Mouse (Mus musculus) MEL (cell line): ENCODE measurements around the gene Cdk5rap1. TPM values are rescaled to one million over a fixed set of nuclear protein-coding genes. Genes with fewer than 3 reads are reported as not detected.

Experiments
- DNase-seq: peaks from one replicate; pipeline ENCODE4 v3.0.0; 2011; ENCODE audit warnings: low read depth, low spot score
- H3K27ac ChIP-seq: 2 replicates; pipeline ENCODE4 v1.5.1; 2012; ENCODE audit warnings: low read depth, mild to moderate bottlenecking, control low read depth, low read length, moderate library complexity; ENCODE audit not compliant: control insufficient read depth
- H3K27me3 ChIP-seq, 2 experiments: fragments of 150-350 bp in 1 of 2; sonication (generic) in 1 of 2; 2 replicates each; pipeline ENCODE4 v1.6.1; 2012; ENCODE audit warnings: low read length in 2 of 2, mild to moderate bottlenecking in 2 of 2, improper control_type of control experiment in 1 of 2, moderate library complexity in 1 of 2; ENCODE audit not compliant: insufficient read depth in 2 of 2, control insufficient read depth in 1 of 2
- H3K36me3 ChIP-seq, 2 experiments: 2 replicates each; pipeline ENCODE4 v1.6.1; 2012 to 2014; ENCODE audit warnings: low read length in 2 of 2, improper control_type of control experiment in 1 of 2, inconsistent platforms in 1 of 2, mild to moderate bottlenecking in 1 of 2; ENCODE audit not compliant: insufficient read depth in 2 of 2, control insufficient read depth in 1 of 2
- H3K4me1 ChIP-seq, 2 experiments: fragments of 150-350 bp in 1 of 2; sonication (generic) in 1 of 2; 2 replicates each; pipeline ENCODE4 v1.6.1; 2012; ENCODE audit warnings: low read length in 2 of 2, improper control_type of control experiment in 1 of 2, mild to moderate bottlenecking in 1 of 2; ENCODE audit not compliant: insufficient read depth in 2 of 2, control insufficient read depth in 1 of 2
- H3K4me3 ChIP-seq, 2 experiments: fragments of 150-350 bp in 1 of 2; sonication (generic) in 1 of 2; 2 replicates each; pipeline ENCODE4 v1.5.1; 2012; ENCODE audit warnings: low read depth in 2 of 2, low read length in 2 of 2, mild to moderate bottlenecking in 2 of 2, moderate library complexity in 2 of 2, control low read depth in 1 of 2, improper control_type of control experiment in 1 of 2; ENCODE audit not compliant: control insufficient read depth in 1 of 2, insufficient read depth in 1 of 2
- H3K79me2 ChIP-seq: 2 replicates; pipeline ENCODE4 v1.6.1; 2012; ENCODE audit warnings: mild to moderate bottlenecking, low read length, moderate library complexity; ENCODE audit not compliant: control insufficient read depth, poor library complexity, insufficient read depth
- H3K9ac ChIP-seq: 2 replicates; pipeline ENCODE4 v1.6.1; 2012; ENCODE audit warnings: low read depth, mild to moderate bottlenecking, control low read depth, low read length, moderate library complexity; ENCODE audit not compliant: control insufficient read depth, poor library complexity, severe bottlenecking
- H3K9me3 ChIP-seq: fragments of 150-350 bp; sonication (generic); replicated peaks from 2 replicates; pipeline ENCODE4 v1.6.1; 2012; ENCODE audit warnings: mild to moderate bottlenecking, low read length, improper control_type of control experiment, moderate library complexity; ENCODE audit not compliant: insufficient read depth
- BHLHE40 ChIP-seq: IDR thresholded peaks from 2 replicates; pipeline ENCODE4 v1.6.1; 2012; ENCODE audit warnings: low read depth, mild to moderate bottlenecking, inconsistent platforms, low read length, improper control_type of control experiment, borderline replicate concordance
- CTCF ChIP-seq, 3 experiments: IDR thresholded peaks in 2 of 3; conservative IDR thresholded peaks in 1 of 3; 2 replicates each; pipeline ENCODE4 v1.5.1; 2011 to 2012; ENCODE audit warnings: low read length in 3 of 3, low read depth in 2 of 3, mild to moderate bottlenecking in 2 of 3, improper control_type of control experiment in 1 of 3, inconsistent platforms in 1 of 3, mixed read lengths in 1 of 3, moderate library complexity in 1 of 3; ENCODE audit not compliant: control insufficient read depth in 1 of 3, insufficient read depth in 1 of 3, poor library complexity in 1 of 3, severe bottlenecking in 1 of 3
- E2F4 ChIP-seq: IDR thresholded peaks from 2 replicates; pipeline ENCODE4 v1.6.1; 2011; ENCODE audit warnings: low read depth, low read length, improper control_type of control experiment, borderline replicate concordance
- EP300 ChIP-seq, 2 experiments: IDR thresholded peaks; 2 replicates each; pipeline ENCODE4 v1.6.1; 2011; ENCODE audit warnings: improper control_type of control experiment in 2 of 2, low read length in 2 of 2, low read depth in 1 of 2, mild to moderate bottlenecking in 1 of 2
- KAT2A ChIP-seq: conservative IDR thresholded peaks from 2 replicates; pipeline ENCODE4 v1.6.1; 2012; ENCODE audit warnings: low read depth, low read length, improper control_type of control experiment, inconsistent platforms
- MAZ ChIP-seq: IDR thresholded peaks from 2 replicates; pipeline ENCODE4 v1.6.1; 2012; ENCODE audit warnings: low read depth, mild to moderate bottlenecking, inconsistent platforms, low read length, improper control_type of control experiment
- MEF2A ChIP-seq: IDR thresholded peaks from 2 replicates; pipeline ENCODE4 v1.6.1; 2014; ENCODE audit warnings: low read depth, mild to moderate bottlenecking, inconsistent platforms, low read length, improper control_type of control experiment; ENCODE audit not compliant: poor library complexity, insufficient replicate concordance, severe bottlenecking; ENCODE audit errors: extremely low read depth
- MXI1 ChIP-seq: IDR thresholded peaks from 2 replicates; pipeline ENCODE4 v1.6.1; 2011; ENCODE audit warnings: mild to moderate bottlenecking, low read depth, low read length, improper control_type of control experiment
- MYC ChIP-seq: IDR thresholded peaks from 2 replicates; pipeline ENCODE4 v1.6.1; 2011; ENCODE audit warnings: low read depth, mild to moderate bottlenecking, low read length, improper control_type of control experiment, moderate library complexity
- POLR2AphosphoS2 ChIP-seq: IDR thresholded peaks from 2 replicates; pipeline ENCODE4 v1.6.1; 2011; ENCODE audit warnings: low read length, improper control_type of control experiment
- POLR2AphosphoS5 ChIP-seq: IDR thresholded peaks from 2 replicates; pipeline ENCODE4 v1.6.1; 2012; ENCODE audit warnings: low read depth, borderline replicate concordance, mild to moderate bottlenecking, inconsistent platforms, low read length, moderate library complexity, mixed read lengths
- RAD21 ChIP-seq: IDR thresholded peaks from 2 replicates; pipeline ENCODE4 v1.6.1; 2011; ENCODE audit warnings: mild to moderate bottlenecking, low read depth, low read length, improper control_type of control experiment
- SIN3A ChIP-seq: IDR thresholded peaks from 2 replicates; pipeline ENCODE4 v1.6.1; 2012; ENCODE audit warnings: low read length, improper control_type of control experiment, inconsistent platforms
- SMC3 ChIP-seq: IDR thresholded peaks from 2 replicates; pipeline ENCODE4 v1.6.1; 2011; ENCODE audit warnings: low read depth, low read length, improper control_type of control experiment
- TBP ChIP-seq: IDR thresholded peaks from 2 replicates; pipeline ENCODE4 v1.8.0; 2011; ENCODE audit warnings: low read depth, low read length, improper control_type of control experiment
- TCF12 ChIP-seq: IDR thresholded peaks from 2 replicates; pipeline ENCODE4 v1.6.1; 2014; ENCODE audit warnings: low read depth, mild to moderate bottlenecking, inconsistent platforms, low read length, improper control_type of control experiment, moderate library complexity
- UBTF ChIP-seq: IDR thresholded peaks from 2 replicates; pipeline ENCODE4 v1.6.1; 2012; ENCODE audit warnings: low read depth, mild to moderate bottlenecking, inconsistent platforms, low read length, improper control_type of control experiment, moderate library complexity, borderline replicate concordance; ENCODE audit not compliant: insufficient read depth
- USF1 ChIP-seq: IDR thresholded peaks from 2 replicates; pipeline ENCODE4 v1.6.1; 2014; ENCODE audit warnings: low read depth, mild to moderate bottlenecking, inconsistent platforms, low read length, improper control_type of control experiment, moderate library complexity
- ZC3H11A ChIP-seq: IDR thresholded peaks from 2 replicates; pipeline ENCODE4 v1.6.1; 2012; ENCODE audit warnings: low read depth, mild to moderate bottlenecking, inconsistent platforms, low read length, improper control_type of control experiment
- ZNF384 ChIP-seq: IDR thresholded peaks from 2 replicates; pipeline ENCODE4 v1.6.1; 2012; ENCODE audit warnings: low read depth, mild to moderate bottlenecking, inconsistent platforms, low read length, improper control_type of control experiment
- polyA plus RNA-seq, 2 experiments: library from polyadenylated mRNA; stranded (reverse) in 1 of 2; unstranded in 1 of 2; fragments of >175 nt in 1 of 2; fragments of >200 nt in 1 of 2; gene quantifications; 2 replicates each; pipeline versions ENCODE4 v1.2.1 to v1.2.4; 2012; ENCODE audit warnings: low replicate concordance in 2 of 2, low read depth in 1 of 2; ENCODE audit not compliant: insufficient read length in 2 of 2, insufficient read depth in 1 of 2, missing spikeins in 1 of 2
- total RNA-seq: library from RNA; depleted of rRNA; stranded (reverse); fragments of 300-350 nt; gene quantifications from 2 replicates; pipeline ENCODE4 v1.2.3, GENCODE M21; 2012

Gene Cdk5rap1
- total and polyA plus RNA-seq, 3 experiments = 13.1 to 14.1 TPM; not detected in 1

DNA sequence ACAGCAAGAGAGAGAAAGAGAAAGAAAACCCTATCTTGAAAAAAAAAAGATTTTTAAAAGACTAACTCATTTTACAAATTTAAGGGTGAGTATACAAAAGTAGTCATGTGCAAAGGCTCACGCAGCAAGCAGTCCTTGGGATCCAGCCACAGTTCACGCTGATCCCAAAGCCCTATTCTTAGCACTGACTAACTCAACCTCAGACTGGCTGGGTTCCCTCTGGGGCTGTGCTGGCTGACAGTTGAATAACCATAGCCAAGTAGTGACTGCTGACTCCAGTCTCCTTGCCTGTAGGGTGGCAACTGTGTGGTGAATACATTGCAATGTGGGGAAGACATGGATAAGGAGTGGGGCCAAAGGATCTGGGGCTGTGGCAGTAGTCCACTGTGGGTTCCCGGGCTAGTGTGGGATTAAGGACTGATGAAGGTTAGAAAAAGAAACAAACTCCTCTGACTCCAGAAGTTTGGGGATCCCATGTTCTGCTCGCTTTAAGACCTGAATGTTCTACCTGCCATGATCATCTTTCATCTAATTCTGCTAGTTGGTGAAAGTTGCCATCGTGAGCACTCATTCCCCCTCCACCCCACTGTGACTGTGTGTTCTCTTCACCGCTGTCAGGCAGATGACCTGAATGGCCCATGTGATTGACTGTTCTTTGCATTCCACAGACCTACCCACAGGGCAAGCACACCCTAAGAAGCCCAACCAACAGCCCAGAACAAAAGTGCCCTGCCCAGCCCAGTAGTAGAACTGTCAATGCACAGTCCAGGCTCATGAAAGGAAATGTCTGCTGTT is 2.2 kb upstream of the Cdk5rap1 start:
- Histone ChIP-seq H3K9ac (no peak overlapping the region), H3K27ac (no peak overlapping the region), H3K4me3 (no peak overlapping the region), H3K79me2 (peaks cover 5% of the 10 kb centered on the region; the same call in 1 of the 2 replicates), H3K27me3 (no peaks in the 10 kb centered on the region), H3K9me3 (no peaks in the 10 kb centered on the region), H3K36me3 (no peaks in the 10 kb centered on the region), H3K4me1 (peaks cover 0 to 7% of the 10 kb centered on the region in 2 experiments; a peak in 2 of 4 replicates)
- no peak for DNase-seq
- TF ChIP-seq E2F4 (no peak), ZNF384 (no peak), TBP (no peak), MXI1 (no peak), SIN3A (no peak), KAT2A (no peak), MEF2A (no peak), CTCF (IDR thresholded peaks at IDR 0.05 in 2 of 3, conservative IDR thresholded peaks at IDR 0.05 in 1 of 3; ENCODE audit: control insufficient read depth in 1 of 3, insufficient read depth in 1 of 3, low read depth in 2 of 3, low read length in 3 of 3, poor library complexity in 1 of 3, severe bottlenecking in 1 of 3) (no peak), MAZ (no peak), SMC3 (no peak), TCF12 (no peak), BHLHE40 (no peak), UBTF (no peak), EP300 (IDR thresholded peaks at IDR 0.05; ENCODE audit: low read depth in 1 of 2, low read length in 2 of 2) (no peak), USF1 (no peak), MYC (no peak), POLR2AphosphoS5 (no peak)

GRCm38 (mm10) chr2:154373961-154374632 is 1.3 kb upstream of the Cdk5rap1 start:
- H3K27ac ChIP-seq = peak overlapping the region; percentile 60
- peaks cover 0 to 7% of the 10 kb centered on the region in 2 experiments; a peak in 2 of 4 replicates for H3K4me1 ChIP-seq
- peak; percentile 88 for DNase-seq
- no peak for TF ChIP-seq KAT2A
- no peak for TF ChIP-seq POLR2AphosphoS2
- TF ChIP-seq ZC3H11A = peak; percentile 24
- peak; percentile 74 for TF ChIP-seq RAD21
- TF ChIP-seq CTCF (IDR thresholded peaks at IDR 0.05 in 2 of 3, conservative IDR thresholded peaks at IDR 0.05 in 1 of 3; ENCODE audit: control insufficient read depth in 1 of 3, insufficient read depth in 1 of 3, low read depth in 2 of 3, low read length in 3 of 3, poor library complexity in 1 of 3, severe bottlenecking in 1 of 3) = peak; percentile 65 to 86 (median 74)
- no peak for TF ChIP-seq TCF12
- TF ChIP-seq SMC3 = peak; percentile 70
- TF ChIP-seq, all 39 proteins: peak for 4
- Histone ChIP-seq H3K27me3 (no peaks in the 10 kb centered on the region), H3K36me3 (no peaks in the 10 kb centered on the region), H3K4me3 (peak overlapping the region; percentile 3 to 49; a peak in 2 of 4 replicates), H3K9ac (peak overlapping the region; percentile 61), H3K79me2 (peaks cover 5% of the 10 kb centered on the region; the same call in 1 of the 2 replicates), H3K9me3 (no peaks in the 10 kb centered on the region)
